26 mouse cellular contexts compared by ENCODE assay signal in the genomic region with DNA sequence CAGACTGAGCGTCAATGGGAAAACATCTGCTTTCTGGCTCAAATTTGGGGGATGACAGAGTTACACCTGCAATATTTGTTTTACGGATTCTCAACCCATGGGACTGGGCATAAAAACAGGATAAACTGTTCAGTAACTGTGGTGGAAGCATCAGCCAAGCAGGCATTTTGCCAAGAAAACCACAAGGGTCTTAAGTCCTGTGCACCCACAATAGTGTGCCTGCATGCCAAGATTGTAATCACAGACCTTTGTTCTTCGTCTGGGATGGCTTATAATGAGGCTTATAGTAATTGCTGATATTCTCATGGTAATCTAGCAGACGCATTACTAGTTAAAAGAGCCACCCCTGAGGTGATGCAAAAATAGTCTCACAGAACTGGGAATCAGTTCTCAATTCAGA. TPM values are rescaled to one million over a fixed set of nuclear protein-coding genes. Genes with fewer than 3 reads are reported as not detected.
DNase-seq lines count a peak whose midpoint lies in the region; ATAC-seq lines count a peak whose summit lies in the region.
"Had no signal": no experiment of that assay in that cellular context is flagged by ENCODE, and none has a peak within 500 bp of the region (broad histone marks: within the 10 kb centered on the region; RNA-seq: fewer than 3 reads in every experiment).

No protein-coding gene starts in this region.

- H3K36me3 ChIP-seq in hindbrain, embryonic 13.5 days, result no peaks in the 10 kb centered on the region
- H3K36me3 ChIP-seq in hindbrain, embryonic 12.5 days, result no peaks in the 10 kb centered on the region
- no peaks in the 10 kb centered on the region for H3K36me3 ChIP-seq in limb, embryonic 10.5 days
- H3K36me3 ChIP-seq: embryonic facial prominence, embryonic 13.5 days; heart, embryonic 12.5 days; kidney, embryonic 15.5 days; limb, embryonic 12.5 days; neural tube, embryonic 13.5 days had no signal

- peaks cover 7% of the 10 kb centered on the region for H3K4me1 ChIP-seq in hindbrain, embryonic 13.5 days (replicated peaks)
- no peaks in the 10 kb centered on the region for H3K4me1 ChIP-seq in hindbrain, embryonic 12.5 days
- H3K4me1 ChIP-seq in limb, embryonic 10.5 days, result no peaks in the 10 kb centered on the region
- H3K4me1 ChIP-seq: embryonic facial prominence, embryonic 13.5 days; heart, embryonic 12.5 days; kidney, embryonic 15.5 days; limb, embryonic 12.5 days had no signal

- no peaks in the 10 kb centered on the region for H3K27me3 ChIP-seq in hindbrain, embryonic 13.5 days
- H3K27me3 ChIP-seq in hindbrain, embryonic 12.5 days, result no peaks in the 10 kb centered on the region
- no peaks in the 10 kb centered on the region for H3K27me3 ChIP-seq in limb, embryonic 10.5 days (ENCODE audit: low read depth, poor library complexity, severe bottlenecking)
- H3K27me3 ChIP-seq: embryonic facial prominence, embryonic 13.5 days; heart, embryonic 12.5 days; kidney, embryonic 15.5 days; limb, embryonic 12.5 days; neural tube, embryonic 13.5 days had no signal

- WGBS in hindbrain, embryonic 13.5 days, result 53% methylated on average over 4 of the region's 4 CpGs
- WGBS in hindbrain, embryonic 12.5 days, result 66% methylated on average over 4 of the region's 4 CpGs
- 81% methylated on average over 4 of the region's 4 CpGs for WGBS in limb, embryonic 10.5 days

- H3K9me3 ChIP-seq in hindbrain, embryonic 13.5 days, result no peaks in the 10 kb centered on the region
- H3K9me3 ChIP-seq in hindbrain, embryonic 12.5 days (replicated peaks), result 0 out of 2 replicates have a peak, but pooled peaks cover 3% of the 10 kb centered on the region
- H3K9me3 ChIP-seq in limb, embryonic 10.5 days (replicated peaks), result no peaks in the 10 kb centered on the region
- H3K9me3 ChIP-seq: embryonic facial prominence, embryonic 13.5 days; kidney, embryonic 15.5 days; limb, embryonic 12.5 days; neural tube, embryonic 13.5 days had no signal

- no peak overlapping the region for H3K4me3 ChIP-seq in hindbrain, embryonic 13.5 days
- no peak overlapping the region for H3K4me3 ChIP-seq in hindbrain, embryonic 12.5 days
- H3K4me3 ChIP-seq in limb, embryonic 10.5 days, result no peak overlapping the region
- H3K4me3 ChIP-seq: embryonic facial prominence, embryonic 13.5 days; heart, embryonic 12.5 days; kidney, embryonic 15.5 days; limb, embryonic 12.5 days; myocyte; neural tube, embryonic 13.5 days had no signal

- no peak overlapping the region for H3K9ac ChIP-seq in hindbrain, embryonic 13.5 days
- H3K9ac ChIP-seq in hindbrain, embryonic 12.5 days, result no peak overlapping the region
- H3K9ac ChIP-seq: embryonic facial prominence, embryonic 13.5 days; heart, embryonic 12.5 days; kidney, embryonic 15.5 days; limb, embryonic 12.5 days; liver, postnatal 0 days; neural tube, embryonic 13.5 days had no signal

- peak; percentile 37 to 38 for DNase-seq in cerebellum, postnatal 10 days
- DNase-seq in cerebellum, adult 9-11 months, result no peak
- peak; percentile 17 for DNase-seq in retina, postnatal 1 day
- DNase-seq in retina, embryonic 14.5 days (ENCODE audit: low spot score), result no peak
- no peak for DNase-seq in limb, embryonic 10.5 days (ENCODE audit: low spot score)
- DNase-seq: adrenal gland, postnatal 25 days; cerebellum, adult 9-10 months; gastrocnemius, postnatal 14 days; heart, adult 18-20 months; heart, postnatal 14 days; kidney, postnatal 36 days; liver, postnatal 0 days; right cerebral cortex, postnatal 14 days had no signal

- ATAC-seq in hindbrain, embryonic 13.5 days (ENCODE audit: low FRiP score), result peak; percentile 32; the same call in 1 of the 2 replicates
- no peak for ATAC-seq in hindbrain, embryonic 12.5 days (ENCODE audit: low FRiP score)
- no peak for ATAC-seq in erythroid progenitor cell, adult 5-6 weeks (replicated peaks; ENCODE audit: low FRiP score, poor library complexity, severe bottlenecking)
- ATAC-seq: intestine, postnatal 0 days; liver, postnatal 0 days had no signal

- no peak overlapping the region for H3K27ac ChIP-seq in hindbrain, embryonic 13.5 days
- no peak overlapping the region for H3K27ac ChIP-seq in hindbrain, embryonic 12.5 days
- H3K27ac ChIP-seq in limb, embryonic 10.5 days, result no peak overlapping the region
- H3K27ac ChIP-seq: embryonic facial prominence, embryonic 13.5 days; kidney, embryonic 15.5 days; limb, embryonic 12.5 days; macrophage; neural tube, embryonic 13.5 days had no signal

- H3K4me2 ChIP-seq in hindbrain, embryonic 13.5 days, result no peak overlapping the region
- H3K4me2 ChIP-seq in hindbrain, embryonic 12.5 days (replicated peaks), result no peak overlapping the region
- H3K4me2 ChIP-seq: embryonic facial prominence, embryonic 13.5 days; heart, embryonic 12.5 days; kidney, embryonic 15.5 days; limb, embryonic 12.5 days; liver, embryonic 11.5 days; neural tube, embryonic 13.5 days had no signal

RNA-seq across cellular contexts. Expression of a gene that starts 41.2 kb away (rescaled TPM):
- 0.39 and 0.55 TPM in 2 replicates for polyA plus RNA-seq in hindbrain, embryonic 13.5 days (2015; fragmentation: Nextera tagmentation; extraction: Ambion mirVana)
- 0.21 and 0.22 TPM in 2 replicates for polyA plus RNA-seq in hindbrain, embryonic 12.5 days (2016; fragmentation: Nextera tagmentation; extraction: Ambion mirVana)
- total RNA-seq in erythroid progenitor cell, adult 5-6 weeks (2015; ENCODE audit: low replicate concordance), result not detected in 2 replicates
- total RNA-seq in erythroid progenitor cell, adult 5-6 weeks (2017; ENCODE audit: low replicate concordance), result not detected in 2 replicates
- 0.14 and 0.25 TPM in 2 replicates for polyA plus RNA-seq in limb, embryonic 10.5 days (2016; fragmentation: Nextera tagmentation; extraction: Ambion mirVana)
- total RNA-seq: adrenal gland, postnatal 25 days; gastrocnemius, postnatal 14 days; heart, adult 18-20 months; heart, postnatal 14 days had no signal
- polyA plus RNA-seq: heart, embryonic 12.5 days; kidney, embryonic 15.5 days; liver, embryonic 11.5 days; liver, postnatal 0 days; macrophage; myocyte; testis, adult 2 months had no signal

Comparison
In these comparisons a context has a peak if more than half of its experiments do, and no peak if none do; other contexts are left out.
1. DNase-seq: peak in cerebellum, postnatal 10 days (2 of 2) and retina, postnatal 1 day (single experiment); none in cerebellum, adult 9-11 months (single experiment), retina, embryonic 14.5 days (single experiment) and limb, embryonic 10.5 days (single experiment).